Comparison of ENCODE assay signal across 19 mouse cellular contexts in the genomic region with DNA sequence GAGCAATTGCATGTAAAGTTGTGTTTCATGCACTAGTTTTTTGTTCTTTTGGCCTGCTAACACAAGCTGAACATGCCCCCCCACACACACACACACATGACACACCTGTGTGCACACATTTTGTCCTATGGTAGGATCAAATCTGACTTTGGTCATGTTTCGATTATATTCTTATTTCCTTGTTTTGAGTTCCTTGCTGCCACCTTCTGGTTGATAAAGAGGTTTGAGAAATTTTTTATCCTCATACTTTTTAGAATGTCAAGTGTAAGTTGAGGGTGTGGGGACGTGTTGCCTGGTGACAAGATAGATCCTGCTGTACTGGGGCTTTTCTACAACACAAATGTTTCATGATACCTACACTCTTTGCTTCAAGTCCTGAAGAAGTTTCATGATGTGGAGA. TPM values are rescaled to one million over a fixed set of nuclear protein-coding genes. Genes with fewer than 3 reads are reported as not detected.
DNase-seq lines count a peak whose midpoint lies in the region; ATAC-seq and TF ChIP-seq lines count a peak whose summit lies in the region.
"Had no signal": no experiment of that assay in that cellular context is flagged by ENCODE, and none has a peak within 500 bp of the region (broad histone marks: within the 10 kb centered on the region; RNA-seq: fewer than 3 reads in every experiment).

No protein-coding gene starts in this region.

- TF ChIP-seq CTCF in gastrocnemius, adult 2 months (IDR thresholded peaks at IDR 0.05), result peak; percentile 33
- no peak for TF ChIP-seq CTCF in liver, adult 2 months (IDR thresholded peaks at IDR 0.05; ENCODE audit: low read depth, low read length)

- H3K4me2 ChIP-seq in liver, embryonic 12.5 days, result no peak overlapping the region
- H3K4me2 ChIP-seq: embryonic facial prominence, embryonic 15.5 days; forebrain, embryonic 12.5 days; hindbrain, embryonic 15.5 days; kidney, embryonic 15.5 days; limb, embryonic 15.5 days had no signal

- no peak for ATAC-seq in liver, embryonic 12.5 days
- ATAC-seq in inflammation-experienced regulatory T-cells, adult 6 months, result no peak

- no peaks in the 10 kb centered on the region for H3K79me2 ChIP-seq in liver, adult 2 months (ENCODE audit: control insufficient read depth, insufficient read depth, low read length)

- intact Hi-C loops in gastrocnemius, adult 2 months (cut with DNase I), result no loop called here

- no peaks in the 10 kb centered on the region for H3K27me3 ChIP-seq in liver, adult 2 months (ENCODE audit: control insufficient read depth, insufficient read depth, low read length)
- H3K27me3 ChIP-seq in liver, embryonic 12.5 days (replicated peaks), result no peaks in the 10 kb centered on the region
- H3K27me3 ChIP-seq: embryonic facial prominence, embryonic 15.5 days; forebrain, embryonic 12.5 days; hindbrain, embryonic 15.5 days; kidney, embryonic 15.5 days; limb, embryonic 15.5 days had no signal

- no peak for DNase-seq in gastrocnemius, adult 2 months
- DNase-seq in gastrocnemius, postnatal 25 days, result no peak
- DNase-seq in liver, adult 2 months (ENCODE audit: extremely low read depth, low read depth, low spot score), result peak; percentile 34
- DNase-seq in 416B (ENCODE audit: low read depth), result peak; percentile 41
- peak; percentile 22 for DNase-seq in brain, adult 2 months (ENCODE audit: low read depth, low spot score)
- no peak for DNase-seq in layer of hippocampus, postnatal 14 days (ENCODE audit: low spot score in 2 of 2)
- DNase-seq: cerebellum, adult 11 months; heart, adult 18-20 months; heart, postnatal 10 days; lung, adult 2 months; right cerebral cortex, postnatal 14 days had no signal

- TF ChIP-seq POLR2A in liver, adult 2 months (IDR thresholded peaks at IDR 0.05; ENCODE audit: extremely low read depth, insufficient read depth, low read length), result no peak

- H3K9ac ChIP-seq in liver, adult 2 months (ENCODE audit: low read depth, low read length), result no peak overlapping the region
- no peak overlapping the region for H3K9ac ChIP-seq in liver, embryonic 12.5 days
- H3K9ac ChIP-seq: embryonic facial prominence, embryonic 15.5 days; forebrain, embryonic 12.5 days; hindbrain, embryonic 15.5 days; kidney, embryonic 15.5 days; limb, embryonic 15.5 days had no signal

- H3K4me3 ChIP-seq in gastrocnemius, adult 2 months, result no peak overlapping the region
- no peak overlapping the region for H3K4me3 ChIP-seq in liver, adult 2 months (ENCODE audit: insufficient read depth, low read depth, low read length)
- H3K4me3 ChIP-seq in liver, embryonic 12.5 days, result no peak overlapping the region
- H3K4me3 ChIP-seq: embryonic facial prominence, embryonic 15.5 days; forebrain, embryonic 12.5 days; hindbrain, embryonic 15.5 days; kidney, embryonic 15.5 days; limb, embryonic 15.5 days; myocyte had no signal

- H3K9me3 ChIP-seq in liver, embryonic 12.5 days (replicated peaks), result no peaks in the 10 kb centered on the region
- H3K9me3 ChIP-seq: embryonic facial prominence, embryonic 15.5 days; forebrain, embryonic 12.5 days; hindbrain, embryonic 15.5 days; kidney, embryonic 15.5 days; limb, embryonic 15.5 days had no signal

- 63% methylated on average over 2 of the region's 2 CpGs for WGBS in liver, adult 2 months
- WGBS in liver, embryonic 12.5 days (ENCODE audit: insufficient replicate concordance), result 61% methylated on average over 2 of the region's 2 CpGs

- H3K36me3 ChIP-seq in liver, adult 2 months (ENCODE audit: control insufficient read depth, insufficient read depth, low read length), result no peaks in the 10 kb centered on the region
- H3K36me3 ChIP-seq in liver, embryonic 12.5 days, result no peaks in the 10 kb centered on the region
- H3K36me3 ChIP-seq: embryonic facial prominence, embryonic 15.5 days; forebrain, embryonic 12.5 days; hindbrain, embryonic 15.5 days; kidney, embryonic 15.5 days; limb, embryonic 15.5 days had no signal

- H3K4me1 ChIP-seq in liver, adult 2 months (ENCODE audit: control insufficient read depth, insufficient read depth, low read length), result no peaks in the 10 kb centered on the region
- no peaks in the 10 kb centered on the region for H3K4me1 ChIP-seq in liver, embryonic 12.5 days
- H3K4me1 ChIP-seq: embryonic facial prominence, embryonic 15.5 days; forebrain, embryonic 12.5 days; hindbrain, embryonic 15.5 days; limb, embryonic 15.5 days had no signal

- no peak overlapping the region for H3K27ac ChIP-seq in gastrocnemius, adult 2 months
- H3K27ac ChIP-seq in liver, adult 2 months (replicated peaks; ENCODE audit: insufficient read depth, low read depth, low read length), result no peak overlapping the region
- no peak overlapping the region for H3K27ac ChIP-seq in liver, embryonic 12.5 days
- H3K27ac ChIP-seq: embryonic facial prominence, embryonic 15.5 days; forebrain, embryonic 12.5 days; hindbrain, embryonic 15.5 days; kidney, embryonic 15.5 days; limb, embryonic 15.5 days had no signal

RNA-seq across cellular contexts. Expression of a gene that starts 3.7 kb away (rescaled TPM):
- 1 to 10 TPM; 1.3 to 2.3 TPM for total RNA-seq in gastrocnemius, adult 2 months (2021)
- 1 to 10 TPM; 3.4 to 3.5 TPM for total RNA-seq in gastrocnemius, postnatal 25 days (2021)
- total RNA-seq in liver, adult 2 months (2014; rRNA removed), result 3.5 and 7.4 TPM in 2 replicates
- 2.1 and 2.5 TPM in 2 replicates for polyA plus RNA-seq in liver, adult 2 months (2012; rRNA removed)
- 0.29 and 0.35 TPM in 2 replicates for polyA plus RNA-seq in liver, embryonic 12.5 days (2016; fragmentation: Nextera tagmentation; extraction: Ambion mirVana)
- polyA plus RNA-seq in inflammation-experienced regulatory T-cells, adult 6 months (2017; shearing (Covaris generic)), result under 1 TPM in 1 of 3 experiments, not detected in 2; 0.89 TPM
- total RNA-seq in layer of hippocampus, postnatal 14 days (2021), result 1 to 10 TPM; 4.1 to 5.8 TPM

Comparison
In these comparisons a context has a peak if more than half of its experiments do, and no peak if none do; other contexts are left out.
1. DNase-seq: peak in liver, adult 2 months (single experiment), 416B (single experiment) and brain, adult 2 months (single experiment); none in gastrocnemius, adult 2 months (single experiment), gastrocnemius, postnatal 25 days (single experiment) and layer of hippocampus, postnatal 14 days (0 of 2).